Mouse (Mus musculus): Measurements from ENCODE around the gene Hdac2. TPM values are rescaled to one million over a fixed set of nuclear protein-coding genes. Genes with fewer than 3 reads are reported as not detected.

The Hdac2 gene
- 60.2 TPM for polyA plus RNA-seq (2014; fragmentation: Illumina TruSeq; extraction: RNeasy Lipid Tissue Mini Kit (QIAGEN cat#74804); ENCODE audit: low read depth, low replicate concordance)

GRCm38 (mm10) chr10:36974086-36974675, at the start of gene Hdac2:
Gene Hdac2 (plus strand): TSS chr10:36974544.

Other genes starting within 250 kb of the Hdac2 start
- 35.6 TPM for gene Marcks, start 164.4 kb downstream of the Hdac2 start, polyA plus RNA-seq (2014; fragmentation: Illumina TruSeq; extraction: RNeasy Lipid Tissue Mini Kit (QIAGEN cat#74804); ENCODE audit: low read depth, low replicate concordance)